Mouse (Mus musculus) stomach, postnatal 0 days (tissue): ENCODE results near the gene Scfd1. TPM values are rescaled to one million over a fixed set of nuclear protein-coding genes. Genes with fewer than 3 reads are reported as not detected.

Experiments
- ATAC-seq: fragments of 200-750 bp; cut with Nextera tagmentation; 2 replicates; pipeline ENCODE4 v1.8.0; 2017; ENCODE audit not compliant: low FRiP score, low TSS enrichment
- DNase-seq: peaks from one replicate; pipeline ENCODE4 v3.0.0-alpha.2; 2016; ENCODE audit warnings: low spot score
- H3K27ac ChIP-seq: fragments of 300-500 bp; sonication (generic); replicated peaks from 2 replicates; pipeline ENCODE4 v1.5.1; 2014; ENCODE audit warnings: mild to moderate bottlenecking, control low read depth
- H3K27me3 ChIP-seq: fragments of 300-500 bp; sonication (generic); 2 replicates; pipeline ENCODE4 v1.6.1; 2014; ENCODE audit warnings: low read length; ENCODE audit not compliant: control insufficient read depth, insufficient read depth
- H3K36me3 ChIP-seq: fragments of 300-500 bp; sonication (generic); 2 replicates; pipeline ENCODE4 v1.6.1; 2014; ENCODE audit warnings: low read length, mixed read lengths; ENCODE audit not compliant: control insufficient read depth, insufficient read depth
- H3K4me1 ChIP-seq: fragments of 300-500 bp; sonication (generic); replicated peaks from 2 replicates; pipeline ENCODE4 v1.6.1; 2014; ENCODE audit warnings: antibody characterized with exemption; ENCODE audit not compliant: control insufficient read depth, insufficient read depth
- H3K4me2 ChIP-seq: fragments of 300-500 bp; sonication (generic); replicated peaks from 2 replicates; pipeline ENCODE4 v1.6.1; 2014; ENCODE audit warnings: low read depth, mild to moderate bottlenecking, control low read depth, moderate library complexity
- H3K4me3 ChIP-seq: fragments of 300-500 bp; sonication (generic); 2 replicates; pipeline ENCODE4 v1.5.1; 2014; ENCODE audit warnings: low read depth, low read length, control low read depth
- H3K9ac ChIP-seq: fragments of 300-500 bp; sonication (generic); 2 replicates; pipeline ENCODE4 v1.6.1; 2014; ENCODE audit warnings: mild to moderate bottlenecking, low read length, control low read depth, mixed read lengths
- H3K9me3 ChIP-seq: fragments of 300-500 bp; sonication (generic); 2 replicates; pipeline ENCODE4 v1.6.1; 2016; ENCODE audit warnings: low read length; ENCODE audit not compliant: control insufficient read depth
- CTCF ChIP-seq: IDR thresholded peaks from 2 replicates; pipeline ENCODE4 v1.5.1; 2016; ENCODE audit warnings: antibody characterized with exemption, low read depth, mild to moderate bottlenecking, moderate library complexity
- EP300 ChIP-seq: optimal IDR thresholded peaks from 2 replicates; pipeline ENCODE3; 2016; ENCODE audit warnings: antibody characterized with exemption
- WGBS: fragments of 180-500 bp; shearing (Covaris S2); extraction: QIAGEN DNeasy Blood & Tissue Kit; methylation state at CpG from one replicate; pipeline ENCODE4 v1.1.7; 2014; 5-methylcytosine and 5-hydroxymethylcytosine counted together
- polyA plus RNA-seq: library from polyadenylated mRNA; unstranded; fragments of >200 nt; fragmentation: Nextera tagmentation; extraction: Ambion mirVana; gene quantifications from 2 replicates; pipeline ENCODE4 v1.2.1, GENCODE M21; 2015

Scfd1 gene
- polyA plus RNA-seq, 1 experiment from 2014 or later = 61.8 TPM

DNA sequence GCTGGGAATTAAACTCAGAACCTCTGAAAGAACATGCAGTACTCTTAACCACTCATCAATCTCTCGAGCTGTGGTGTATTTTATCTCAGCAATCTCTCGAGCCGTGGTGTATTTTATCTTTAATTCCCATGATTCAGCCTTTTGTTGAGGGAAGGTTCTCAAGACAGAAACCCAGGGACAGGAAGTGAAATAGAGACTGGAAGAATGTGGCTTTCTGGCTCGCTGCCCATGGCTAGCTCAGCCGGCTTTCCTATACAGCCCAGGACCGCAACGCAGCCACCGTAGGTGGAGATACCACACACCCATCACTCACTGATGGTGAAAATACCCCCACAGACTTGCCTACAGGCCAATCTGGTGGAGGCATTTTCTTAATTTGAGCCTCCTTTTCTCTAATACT is 22.0 kb upstream of the Scfd1 start:
- DNase-seq = no peak
- H3K9ac ChIP-seq = no peak overlapping the region
- no peak overlapping the region for H3K4me3 ChIP-seq
- no peak overlapping the region for H3K4me2 ChIP-seq
- no peak for ATAC-seq
- H3K36me3 ChIP-seq = peaks cover 12% of the 10 kb centered on the region; the same call in 1 of the 2 replicates
- H3K27ac ChIP-seq = no peak overlapping the region
- no peak for TF ChIP-seq CTCF
- TF ChIP-seq EP300 = no peak
- no peaks in the 10 kb centered on the region for H3K9me3 ChIP-seq
- no peaks in the 10 kb centered on the region for H3K4me1 ChIP-seq
- H3K27me3 ChIP-seq = no peaks in the 10 kb centered on the region
- 59% methylated on average over 8 of the region's 8 CpGs for WGBS

DNA sequence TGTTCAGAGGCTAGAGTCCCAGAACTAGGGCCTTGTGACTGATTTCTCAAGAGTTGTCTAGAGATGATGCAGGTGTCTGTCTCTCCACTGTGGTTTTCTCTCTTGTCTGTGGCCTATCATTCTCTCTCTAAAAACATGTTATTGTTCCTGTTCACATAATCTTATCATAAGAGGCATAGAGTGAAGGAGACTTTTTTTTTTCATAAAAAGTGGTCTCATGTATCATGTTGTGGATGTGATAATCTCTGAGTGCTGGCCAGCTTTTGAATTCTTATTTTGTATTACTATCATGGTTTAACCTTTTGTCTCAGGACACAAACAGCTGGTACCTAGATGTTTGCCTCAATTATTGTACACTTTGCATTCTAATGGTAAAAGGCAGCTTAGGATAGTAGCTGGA is 16.0 kb upstream of the Scfd1 start:
- no peak overlapping the region for H3K9ac ChIP-seq
- no peaks in the 10 kb centered on the region for H3K4me1 ChIP-seq
- no peak for ATAC-seq
- no peak overlapping the region for H3K27ac ChIP-seq
- H3K9me3 ChIP-seq = no peaks in the 10 kb centered on the region
- H3K27me3 ChIP-seq = no peaks in the 10 kb centered on the region
- TF ChIP-seq EP300 = no peak
- no peak for TF ChIP-seq CTCF
- H3K4me3 ChIP-seq = no peak overlapping the region
- no peak for DNase-seq
- no peak overlapping the region for H3K4me2 ChIP-seq
- H3K36me3 ChIP-seq = peaks cover 22% of the 10 kb centered on the region

DNA sequence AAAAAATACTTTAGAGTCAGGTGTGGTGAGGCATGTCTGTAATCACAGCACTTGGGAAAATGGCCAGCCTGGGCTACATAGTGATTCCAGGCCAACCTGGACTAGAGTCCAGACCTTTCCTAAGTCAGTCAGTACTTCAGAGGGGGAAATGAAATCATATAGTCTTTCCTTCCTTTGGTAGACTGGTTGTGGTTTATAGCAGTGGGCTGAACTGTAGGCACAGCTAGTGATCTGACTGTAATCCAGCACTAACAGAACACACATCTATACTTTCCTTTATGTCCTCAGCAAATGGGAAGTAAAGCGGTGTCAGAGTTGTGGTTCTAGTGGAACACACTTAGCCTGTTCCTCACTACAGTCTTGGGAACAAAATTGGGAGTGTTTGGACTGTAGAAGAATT is 14.4 kb upstream of the Scfd1 start:
- Histone ChIP-seq H3K36me3 (peaks cover 22% of the 10 kb centered on the region), H3K9me3 (no peaks in the 10 kb centered on the region), H3K9ac (no peak overlapping the region), H3K4me3 (no peak overlapping the region), H3K4me2 (no peak overlapping the region), H3K27ac (no peak overlapping the region), H3K27me3 (no peaks in the 10 kb centered on the region), H3K4me1 (no peaks in the 10 kb centered on the region)
- no peak for ATAC-seq
- no peak for TF ChIP-seq EP300
- 88% methylated on average over 1 of the region's 1 CpGs for WGBS
- no peak for DNase-seq

DNA sequence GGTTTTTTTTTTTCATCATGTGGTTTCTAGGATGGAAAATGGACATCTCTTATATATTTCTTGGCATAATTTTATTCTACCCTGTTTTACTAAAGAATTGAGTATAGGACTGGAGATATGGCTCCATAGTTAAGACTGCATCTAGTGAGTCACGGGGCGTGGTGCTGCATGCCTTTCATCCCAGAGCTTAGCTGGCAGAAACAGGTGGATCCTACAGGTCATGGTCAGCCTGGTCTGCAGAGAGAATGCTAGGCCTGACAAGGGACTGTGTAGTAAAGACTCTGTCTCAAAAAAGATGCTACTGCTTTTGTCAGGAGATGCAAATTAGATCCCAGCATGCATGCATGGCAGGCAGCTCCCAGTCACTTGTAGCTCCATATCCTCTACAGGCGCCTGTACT is 8.8 kb upstream of the Scfd1 start:
- 91% methylated on average over 3 of the region's 3 CpGs for WGBS
- no peak for TF ChIP-seq EP300
- no peak for TF ChIP-seq CTCF
- ATAC-seq = 0 out of 2 replicates have a peak, but pooled peaks have one; percentile 51

DNA sequence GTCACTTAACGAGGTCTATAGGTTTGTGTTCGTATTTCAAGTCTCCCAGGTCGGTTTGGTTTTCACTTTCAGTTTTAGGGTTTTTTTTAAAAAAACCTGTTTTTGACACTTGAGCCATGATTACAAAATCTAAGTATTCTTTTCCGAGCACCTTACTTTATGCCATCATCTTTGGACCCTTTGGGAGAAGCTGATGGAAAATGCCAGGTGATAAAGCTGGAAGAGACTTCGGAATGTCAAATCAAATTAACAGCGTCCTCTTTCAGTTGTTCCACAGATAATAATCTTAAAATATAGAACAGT is 529 bp downstream of the Scfd1 start:
- TF ChIP-seq EP300 (no peak), CTCF (no peak)
- Histone ChIP-seq H3K4me1 (no peaks in the 10 kb centered on the region), H3K27ac (peak overlapping the region; percentile 81), H3K9me3 (no peaks in the 10 kb centered on the region), H3K36me3 (no peaks in the 10 kb centered on the region; the same call in 1 of the 2 replicates), H3K4me2 (peak overlapping the region; percentile 62), H3K9ac (peak overlapping the region; percentile 80), H3K4me3 (peak overlapping the region; percentile 88), H3K27me3 (no peaks in the 10 kb centered on the region)
- no peak for DNase-seq
- no peak for ATAC-seq
- WGBS = 14% methylated on average over 6 of the region's 6 CpGs

More for the DNA sequence above, 8.8 kb upstream of the Scfd1 start:
- Histone ChIP-seq H3K27ac (no peak overlapping the region), H3K9ac (no peak overlapping the region), H3K4me2 (no peak overlapping the region), H3K4me1 (no peaks in the 10 kb centered on the region), H3K4me3 (no peak overlapping the region), H3K36me3 (0 out of 2 replicates have a peak, but pooled peaks cover 6% of the 10 kb centered on the region), H3K27me3 (no peaks in the 10 kb centered on the region), H3K9me3 (no peaks in the 10 kb centered on the region)
- no peak for DNase-seq

DNA sequence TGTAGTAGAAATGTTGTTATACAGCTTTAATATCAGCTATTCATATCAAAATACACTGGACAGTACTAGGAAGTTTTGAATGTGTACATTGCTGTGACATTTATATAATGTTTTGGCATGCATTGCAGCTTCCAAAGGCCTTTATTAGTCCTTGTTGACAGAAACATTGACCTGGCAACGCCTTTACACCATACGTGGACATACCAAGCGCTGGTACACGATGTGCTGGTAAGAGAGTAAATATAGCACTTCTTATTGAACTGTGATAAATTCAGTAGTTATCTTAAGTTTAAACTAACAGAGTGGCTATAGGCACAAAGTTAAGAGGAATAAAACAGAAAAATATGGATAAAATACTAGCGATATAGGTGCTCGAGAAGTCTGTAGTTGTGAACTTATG is 22.6 kb downstream of the Scfd1 start:
- Histone ChIP-seq H3K9me3 (no peaks in the 10 kb centered on the region), H3K36me3 (peaks cover 19% of the 10 kb centered on the region), H3K27me3 (no peaks in the 10 kb centered on the region), H3K9ac (no peak overlapping the region), H3K4me2 (no peak overlapping the region), H3K27ac (no peak overlapping the region), H3K4me3 (no peak overlapping the region), H3K4me1 (no peaks in the 10 kb centered on the region)
- 84% methylated on average over 6 of the region's 6 CpGs for WGBS
- DNase-seq = peak; percentile 21
- ATAC-seq = peak; percentile 85
- TF ChIP-seq EP300 (no peak), CTCF (no peak)
